Mouse (Mus musculus) liver, embryonic 14.5 days (tissue): Measurements from ENCODE around the gene Srp72.

Experiments used
- CTCF ChIP-seq: IDR thresholded peaks from 2 replicates; pipeline ENCODE4 v1.5.1; 2016; ENCODE audit warnings: antibody characterized with exemption, low read depth, control low read depth
- EP300 ChIP-seq: IDR thresholded peaks from 2 replicates; pipeline ENCODE4 v1.6.1; 2016; ENCODE audit warnings: antibody characterized with exemption, low read depth

DNA sequence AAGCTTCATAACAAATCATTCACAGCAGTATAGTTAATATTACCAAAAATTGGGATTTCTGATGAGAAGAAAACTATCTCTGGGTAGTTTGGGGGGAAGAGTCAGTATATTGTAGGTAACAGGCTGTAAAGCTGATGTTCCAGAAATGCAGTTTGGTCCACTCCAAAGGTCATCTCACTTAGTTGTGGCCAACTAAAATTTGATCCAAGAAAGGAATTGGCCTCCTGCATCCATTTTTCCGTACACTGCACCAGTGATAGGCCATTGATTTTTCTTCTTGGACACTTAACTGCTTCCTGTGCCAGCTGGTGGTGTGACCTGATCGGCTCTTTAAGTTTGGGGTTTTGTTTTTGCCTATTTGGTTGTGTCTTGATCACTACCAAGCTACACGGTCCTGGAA, 20.7 kb upstream of the Srp72 start:
- no peak for TF ChIP-seq CTCF
- TF ChIP-seq EP300 = no peak
